Mouse (Mus musculus) CH12.LX (cell line): ENCODE measurements around the gene Rnf128.

ENCODE experiments used
- CTCF ChIP-seq, 2 experiments: IDR thresholded peaks in 1 of 2; conservative IDR thresholded peaks in 1 of 2; 2 replicates each; pipeline ENCODE4 v1.5.1; 2011 to 2012; ENCODE audit warnings: low read depth in 2 of 2, low read length in 2 of 2, improper control_type of control experiment in 1 of 2, inconsistent platforms in 1 of 2, mild to moderate bottlenecking in 1 of 2, moderate library complexity in 1 of 2
- EP300 ChIP-seq: IDR thresholded peaks from 2 replicates; pipeline ENCODE4 v1.6.1; 2011; ENCODE audit warnings: low read length, improper control_type of control experiment
- MAX ChIP-seq: IDR thresholded peaks from 2 replicates; pipeline ENCODE4 v1.6.1; 2011; ENCODE audit warnings: low read length, improper control_type of control experiment
- MYC ChIP-seq: IDR thresholded peaks from 2 replicates; pipeline ENCODE4 v1.6.1; 2011; ENCODE audit warnings: low read depth, mild to moderate bottlenecking, improper control_type of control experiment, low read length
- POLR2A ChIP-seq: IDR thresholded peaks from 2 replicates; pipeline ENCODE4 v1.6.1; 2011; ENCODE audit warnings: low read depth, mild to moderate bottlenecking, improper control_type of control experiment, low read length
- ZKSCAN1 ChIP-seq: IDR thresholded peaks from 2 replicates; pipeline ENCODE4 v1.6.1; 2012; ENCODE audit warnings: low read depth, inconsistent platforms, low read length, improper control_type of control experiment, borderline replicate concordance

DNA sequence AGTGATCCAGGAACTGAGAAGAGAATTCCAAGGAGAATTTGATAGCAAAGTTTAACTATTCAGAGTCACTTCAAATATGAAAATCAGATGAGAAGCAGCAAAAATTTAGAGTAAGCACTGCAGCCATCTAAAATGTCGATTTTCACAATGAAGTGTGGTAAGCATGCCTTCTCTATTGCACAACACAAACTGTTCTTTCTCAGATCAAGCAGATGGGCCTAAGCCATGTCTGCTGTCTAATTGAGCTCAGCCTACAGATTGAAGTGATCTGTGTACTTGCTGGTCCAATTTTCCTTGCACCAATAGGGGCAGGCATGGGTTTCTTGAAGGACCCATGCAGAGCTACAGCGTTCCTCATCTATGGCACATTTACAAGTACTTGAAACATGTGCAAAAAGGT is 51.6 kb downstream of the Rnf128 start:
- TF ChIP-seq POLR2A = no peak
- no peak for TF ChIP-seq CTCF (conservative IDR thresholded peaks at IDR 0.05 in 1 of 2, IDR thresholded peaks at IDR 0.05 in 1 of 2; ENCODE audit: low read depth in 2 of 2, low read length in 2 of 2)
- no peak for TF ChIP-seq ZKSCAN1
- no peak for TF ChIP-seq EP300
- TF ChIP-seq MAX = no peak
- TF ChIP-seq MYC = no peak
